Mouse (Mus musculus): ENCODE measurements around the gene Ankrd60. TPM values are rescaled to one million over a fixed set of nuclear protein-coding genes. Genes with fewer than 3 reads are reported as not detected.

Ankrd60 gene
- polyA plus RNA-seq, 1 experiment from 2014 or later: not detected

GRCm38 (mm10) chr2:173539781-173540180 lies 38.4 kb downstream of the Ankrd60 start:
- no peaks in the 10 kb centered on the region for H3K9me3 ChIP-seq
- no peak overlapping the region for H3K4me2 ChIP-seq
- no peaks in the 10 kb centered on the region for H3K27me3 ChIP-seq
- H3K9ac ChIP-seq: no peak overlapping the region
- WGBS: 67% methylated on average over 15 of the region's 15 CpGs
- no peaks in the 10 kb centered on the region for H3K36me3 ChIP-seq (replicated peaks)
- ATAC-seq (ENCODE audit: low FRiP score): no peak
- no peak overlapping the region for H3K27ac ChIP-seq
- no peak overlapping the region for H3K4me3 ChIP-seq (replicated peaks)
- peaks cover 4% of the 10 kb centered on the region; the same call in 1 of the 2 replicates for H3K4me1 ChIP-seq

- 91% methylated on average over 9 of the region's 9 CpGs for WGBS
- Histone ChIP-seq H3K4me1 (peaks cover 4% of the 10 kb centered on the region; the same call in 1 of the 2 replicates), H3K4me3 (replicated peaks) (no peak overlapping the region), H3K9me3 (no peaks in the 10 kb centered on the region), H3K36me3 (replicated peaks) (no peaks in the 10 kb centered on the region), H3K9ac (no peak overlapping the region), H3K27me3 (no peaks in the 10 kb centered on the region), H3K4me2 (no peak overlapping the region), H3K27ac (no peak overlapping the region)
- no peak for ATAC-seq (ENCODE audit: low FRiP score)
Measured at GRCm38 (mm10) chr2:173535886-173536285, 42.3 kb downstream of the Ankrd60 start.

GRCm38 (mm10) chr2:173535390-173535789 lies 42.8 kb downstream of the Ankrd60 start:
- Histone ChIP-seq H3K9me3 (no peaks in the 10 kb centered on the region), H3K27me3 (no peaks in the 10 kb centered on the region), H3K36me3 (replicated peaks) (no peaks in the 10 kb centered on the region), H3K4me1 (peaks cover 4% of the 10 kb centered on the region; the same call in 1 of the 2 replicates), H3K27ac (no peak overlapping the region), H3K9ac (no peak overlapping the region), H3K4me2 (no peak overlapping the region), H3K4me3 (replicated peaks) (no peak overlapping the region)
- no peak for ATAC-seq (ENCODE audit: low FRiP score)
- 92% methylated on average over 18 of the region's 18 CpGs for WGBS

- Histone ChIP-seq H3K9me3 (no peaks in the 10 kb centered on the region), H3K4me2 (no peak overlapping the region), H3K9ac (no peak overlapping the region), H3K27me3 (no peaks in the 10 kb centered on the region), H3K4me1 (0 out of 2 replicates have a peak, but pooled peaks cover 3% of the 10 kb centered on the region), H3K27ac (no peak overlapping the region), H3K4me3 (replicated peaks) (no peak overlapping the region), H3K36me3 (replicated peaks) (no peaks in the 10 kb centered on the region)
- 82% methylated on average over 7 of the region's 7 CpGs for WGBS
- no peak for ATAC-seq (ENCODE audit: low FRiP score)
Measured at GRCm38 (mm10) chr2:173534581-173534980, 43.6 kb downstream of the Ankrd60 start.

- 75% methylated on average over 15 of the region's 15 CpGs for WGBS
- ATAC-seq (ENCODE audit: low FRiP score): no peak
- no peak overlapping the region for H3K27ac ChIP-seq
- H3K9ac ChIP-seq: no peak overlapping the region
- H3K36me3 ChIP-seq (replicated peaks): no peaks in the 10 kb centered on the region
- no peaks in the 10 kb centered on the region for H3K27me3 ChIP-seq
- H3K9me3 ChIP-seq: no peaks in the 10 kb centered on the region
- no peak overlapping the region for H3K4me2 ChIP-seq
- no peak overlapping the region for H3K4me3 ChIP-seq (replicated peaks)
- no peaks in the 10 kb centered on the region for H3K4me1 ChIP-seq
Measured at GRCm38 (mm10) chr2:173532711-173533462, 45.3 kb downstream of the Ankrd60 start.

GRCm38 (mm10) chr2:173528493-173528892 lies 49.7 kb downstream of the Ankrd60 start:
- Histone ChIP-seq H3K4me1 (no peaks in the 10 kb centered on the region), H3K4me3 (replicated peaks) (no peak overlapping the region), H3K36me3 (replicated peaks) (no peaks in the 10 kb centered on the region), H3K9ac (no peak overlapping the region), H3K27me3 (no peaks in the 10 kb centered on the region), H3K27ac (no peak overlapping the region), H3K9me3 (no peaks in the 10 kb centered on the region), H3K4me2 (no peak overlapping the region)
- no peak for ATAC-seq (ENCODE audit: low FRiP score)
- 84% methylated on average over 3 of the region's 3 CpGs for WGBS

- H3K9me3 ChIP-seq: no peaks in the 10 kb centered on the region
- H3K4me2 ChIP-seq: no peak within 1 kb of the TSS
- no peak within 1 kb of the TSS for H3K27ac ChIP-seq
- ATAC-seq (ENCODE audit: low FRiP score): no peak
- 92% methylated on average over 18 of the region's 18 CpGs for WGBS
- no peaks in the 10 kb centered on the region for H3K4me1 ChIP-seq
- H3K9ac ChIP-seq: no peak within 1 kb of the TSS
- H3K4me3 ChIP-seq (replicated peaks): no peak within 1 kb of the TSS
- no peaks in the 10 kb centered on the region for H3K27me3 ChIP-seq
- no peaks in the 10 kb centered on the region for H3K36me3 ChIP-seq (replicated peaks)
Measured at GRCm38 (mm10) chr2:173522376-173522775, 55.8 kb downstream of the Ankrd60 start, which contains the start of gene 1700021F07Rik. 1700021F07Rik (plus strand) TSS chr2:173522586.

Other genes with a start within 250 kb of the Ankrd60 start
- not detected in 2 replicates for gene 1700021F07Rik, start 55.8 kb downstream of the Ankrd60 start, polyA plus RNA-seq (2016; fragmentation: Nextera tagmentation; extraction: Ambion mirVana)
- 43.1 and 47.7 TPM in 2 replicates for gene Rab22a, start 81.4 kb upstream of the Ankrd60 start, polyA plus RNA-seq (2016; fragmentation: Nextera tagmentation; extraction: Ambion mirVana)
- gene 1700010B08Rik, start 141.1 kb upstream of the Ankrd60 start, polyA plus RNA-seq (2016; fragmentation: Nextera tagmentation; extraction: Ambion mirVana): not detected in 2 replicates
- gene Vapb, start 159.1 kb upstream of the Ankrd60 start, polyA plus RNA-seq (2016; fragmentation: Nextera tagmentation; extraction: Ambion mirVana): 11.0 and 13.8 TPM in 2 replicates